Mouse (Mus musculus): ENCODE measurements around the gene Tsc2.

DNA sequence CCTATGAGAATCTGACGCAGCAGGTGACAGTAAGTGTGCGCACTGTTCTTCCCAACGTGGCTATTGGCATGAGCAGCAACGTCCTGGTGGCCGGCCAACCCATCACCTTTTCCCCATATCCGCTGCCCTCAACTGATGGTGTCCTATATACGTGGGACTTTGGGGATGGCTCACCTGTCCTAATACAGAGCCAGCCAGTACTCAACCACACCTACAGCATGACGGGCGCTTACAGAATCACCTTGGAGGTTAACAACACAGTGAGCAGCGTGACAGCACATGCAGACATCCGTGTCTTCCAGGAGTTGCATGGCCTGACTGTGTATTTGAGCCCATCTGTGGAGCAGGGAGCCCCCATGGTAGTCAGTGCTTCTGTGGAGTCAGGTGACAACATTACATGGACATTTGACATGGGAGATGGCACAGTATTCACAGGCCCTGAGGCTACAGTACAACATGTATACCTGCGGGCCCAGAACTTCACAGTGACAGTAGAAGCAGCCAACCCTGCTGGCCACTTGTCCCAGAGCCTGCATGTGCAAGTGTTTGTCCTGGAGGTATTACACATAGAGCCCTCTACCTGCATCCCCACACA is 59.7 kb downstream of the Tsc2 start:
- no peak for TF ChIP-seq EP300 (IDR thresholded peaks at IDR 0.05; ENCODE audit: insufficient read depth, low read depth, low read length)
- no peak for TF ChIP-seq CTCF (IDR thresholded peaks at IDR 0.05)
- no peak for TF ChIP-seq POLR2A (IDR thresholded peaks at IDR 0.05; ENCODE audit: insufficient read depth, low read depth, low read length)
